Mouse (Mus musculus): ENCODE measurements around the gene Ctnna3. TPM values are rescaled to one million over a fixed set of nuclear protein-coding genes. Genes with fewer than 3 reads are reported as not detected.
"Not testable (repeated sequence)": the region's sequence is repeated elsewhere in the genome, so short reads cannot be mapped to it uniquely, and the experiment has no call there.

The Ctnna3 gene
- polyA plus RNA-seq, 1 experiment, result 3.0 TPM

- no peak for DNase-seq
- Histone ChIP-seq H3K4me3 (replicated peaks; ENCODE audit: insufficient read depth, low read depth, low read length) (no peak overlapping the region), H3K27me3 (ENCODE audit: control insufficient read depth, insufficient read depth, low read length) (no peaks in the 10 kb centered on the region), H3K4me1 (ENCODE audit: control insufficient read depth, insufficient read depth, low read length) (no peaks in the 10 kb centered on the region), H3K27ac (ENCODE audit: insufficient read depth, low read length) (no peak overlapping the region)
- WGBS, result 91% methylated on average over 3 of the region's 3 CpGs
- no peak for TF ChIP-seq CTCF (IDR thresholded peaks at IDR 0.05; ENCODE audit: borderline replicate concordance, insufficient read depth, low read depth, low read length)
- TF ChIP-seq POLR2A (IDR thresholded peaks at IDR 0.05; ENCODE audit: borderline replicate concordance, insufficient read depth, low read length), result no peak
These were observed 758.1 kb downstream of the Ctnna3 start for GRCm38 (mm10) chr10:64188046-64188445.

GRCm38 (mm10) chr10:64197584-64197983 lies 767.7 kb downstream of the Ctnna3 start:
- Histone ChIP-seq H3K4me1 (ENCODE audit: control insufficient read depth, insufficient read depth, low read length) (no peaks in the 10 kb centered on the region), H3K4me3 (replicated peaks; ENCODE audit: insufficient read depth, low read depth, low read length) (no peak overlapping the region), H3K27ac (ENCODE audit: insufficient read depth, low read length) (no peak overlapping the region), H3K27me3 (ENCODE audit: control insufficient read depth, insufficient read depth, low read length) (no peaks in the 10 kb centered on the region)
- WGBS, result 88% methylated on average over 1 of the region's 1 CpGs
- DNase-seq, result no peak
- TF ChIP-seq POLR2A (IDR thresholded peaks at IDR 0.05; ENCODE audit: borderline replicate concordance, insufficient read depth, low read length) (no peak), CTCF (IDR thresholded peaks at IDR 0.05; ENCODE audit: borderline replicate concordance, insufficient read depth, low read depth, low read length) (no peak)

DNA sequence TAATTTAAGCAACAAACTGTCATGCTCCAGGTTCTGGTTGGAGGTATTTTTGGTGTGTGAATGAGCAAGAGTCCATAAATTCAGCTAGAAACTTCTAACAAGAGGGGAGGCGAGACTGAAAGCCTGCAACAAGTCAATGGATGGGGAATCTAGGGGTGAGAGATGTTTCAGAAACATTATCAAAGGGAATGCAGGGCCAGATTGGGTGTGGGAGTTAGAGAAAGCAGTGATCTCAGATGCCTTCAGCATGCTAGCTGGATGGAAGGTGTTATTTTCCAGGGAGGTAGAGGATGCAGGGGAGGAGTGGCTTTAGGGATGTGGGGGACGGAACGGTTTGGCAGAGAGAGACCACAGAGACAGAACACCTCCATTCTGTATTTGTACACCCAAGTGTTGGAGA lies 785.7 kb downstream of the Ctnna3 start:
- DNase-seq, result no peak
- Histone ChIP-seq H3K4me1 (ENCODE audit: control insufficient read depth, insufficient read depth, low read length) (no peaks in the 10 kb centered on the region), H3K27me3 (ENCODE audit: control insufficient read depth, insufficient read depth, low read length) (no peaks in the 10 kb centered on the region), H3K4me3 (replicated peaks; ENCODE audit: insufficient read depth, low read depth, low read length) (no peak overlapping the region), H3K27ac (ENCODE audit: insufficient read depth, low read length) (no peak overlapping the region)
- TF ChIP-seq CTCF (IDR thresholded peaks at IDR 0.05; ENCODE audit: borderline replicate concordance, insufficient read depth, low read depth, low read length), result no peak
- TF ChIP-seq POLR2A (IDR thresholded peaks at IDR 0.05; ENCODE audit: borderline replicate concordance, insufficient read depth, low read length), result no peak
- 88% methylated on average over 3 of the region's 3 CpGs for WGBS

GRCm38 (mm10) chr10:64223023-64223422 lies 793.1 kb downstream of the Ctnna3 start:
- Histone ChIP-seq H3K4me3 (replicated peaks; ENCODE audit: insufficient read depth, low read depth, low read length) (no peak overlapping the region), H3K4me1 (ENCODE audit: control insufficient read depth, insufficient read depth, low read length) (no peaks in the 10 kb centered on the region), H3K27me3 (ENCODE audit: control insufficient read depth, insufficient read depth, low read length) (no peaks in the 10 kb centered on the region), H3K27ac (ENCODE audit: insufficient read depth, low read length) (no peak overlapping the region)
- no peak for DNase-seq
- WGBS, result 66% methylated on average over 3 of the region's 3 CpGs
- TF ChIP-seq POLR2A (IDR thresholded peaks at IDR 0.05; ENCODE audit: borderline replicate concordance, insufficient read depth, low read length) (no peak), CTCF (IDR thresholded peaks at IDR 0.05; ENCODE audit: borderline replicate concordance, insufficient read depth, low read depth, low read length) (no peak)

GRCm38 (mm10) chr10:64224007-64224406 lies 794.1 kb downstream of the Ctnna3 start:
- no peaks in the 10 kb centered on the region for H3K27me3 ChIP-seq (ENCODE audit: control insufficient read depth, insufficient read depth, low read length)
- DNase-seq, result no peak
- WGBS, result 97% methylated on average over 9 of the region's 9 CpGs
- H3K27ac ChIP-seq (ENCODE audit: insufficient read depth, low read length), result no peak overlapping the region
- H3K4me3 ChIP-seq (replicated peaks; ENCODE audit: insufficient read depth, low read depth, low read length), result no peak overlapping the region
- H3K4me1 ChIP-seq (ENCODE audit: control insufficient read depth, insufficient read depth, low read length), result no peaks in the 10 kb centered on the region
- TF ChIP-seq CTCF (IDR thresholded peaks at IDR 0.05; ENCODE audit: borderline replicate concordance, insufficient read depth, low read depth, low read length), result no peak
- no peak for TF ChIP-seq POLR2A (IDR thresholded peaks at IDR 0.05; ENCODE audit: borderline replicate concordance, insufficient read depth, low read length)

GRCm38 (mm10) chr10:64224424-64224823 lies 794.5 kb downstream of the Ctnna3 start:
- no peak for DNase-seq
- H3K27ac ChIP-seq (ENCODE audit: insufficient read depth, low read length), result no peak overlapping the region
- no peak overlapping the region for H3K4me3 ChIP-seq (replicated peaks; ENCODE audit: insufficient read depth, low read depth, low read length)
- no peaks in the 10 kb centered on the region for H3K4me1 ChIP-seq (ENCODE audit: control insufficient read depth, insufficient read depth, low read length)
- WGBS, result 98% methylated on average over 6 of the region's 6 CpGs
- H3K27me3 ChIP-seq (ENCODE audit: control insufficient read depth, insufficient read depth, low read length), result no peaks in the 10 kb centered on the region
- no peak for TF ChIP-seq POLR2A (IDR thresholded peaks at IDR 0.05; ENCODE audit: borderline replicate concordance, insufficient read depth, low read length)
- TF ChIP-seq CTCF (IDR thresholded peaks at IDR 0.05; ENCODE audit: borderline replicate concordance, insufficient read depth, low read depth, low read length), result no peak

GRCm38 (mm10) chr10:64225826-64226225 lies 795.9 kb downstream of the Ctnna3 start:
- DNase-seq, result not testable (repeated sequence)

DNA sequence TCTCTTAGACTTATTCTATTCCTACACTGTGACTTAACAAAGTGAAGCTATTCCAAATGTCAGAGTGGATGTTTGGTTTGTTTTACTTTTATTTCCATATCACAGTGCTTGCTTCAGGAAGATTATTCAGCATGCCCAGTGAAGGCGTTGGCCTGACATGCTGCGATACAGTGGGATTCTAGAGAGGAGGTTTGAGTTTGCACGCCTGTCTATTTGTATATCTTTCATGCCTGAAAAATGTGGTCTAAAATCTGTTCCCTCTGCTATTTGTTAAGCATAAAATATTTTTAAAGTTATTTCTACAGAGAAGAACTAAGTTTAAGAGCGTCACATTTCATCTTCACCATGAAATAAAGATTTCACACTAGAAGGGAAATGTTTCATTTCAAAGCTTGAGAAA lies 813.5 kb downstream of the Ctnna3 start:
- Histone ChIP-seq H3K27me3 (ENCODE audit: control insufficient read depth, insufficient read depth, low read length) (no peaks in the 10 kb centered on the region), H3K4me1 (ENCODE audit: control insufficient read depth, insufficient read depth, low read length) (no peaks in the 10 kb centered on the region), H3K27ac (ENCODE audit: insufficient read depth, low read length) (no peak overlapping the region), H3K4me3 (replicated peaks; ENCODE audit: insufficient read depth, low read depth, low read length) (no peak overlapping the region)
- TF ChIP-seq CTCF (IDR thresholded peaks at IDR 0.05; ENCODE audit: borderline replicate concordance, insufficient read depth, low read depth, low read length), result no peak
- 89% methylated on average over 4 of the region's 4 CpGs for WGBS
- no peak for DNase-seq

More at GRCm38 (mm10) chr10:64225826-64226225, 795.9 kb downstream of the Ctnna3 start:
- not testable (repeated sequence) for H3K4me3 ChIP-seq (replicated peaks; ENCODE audit: insufficient read depth, low read depth, low read length); H3K27ac ChIP-seq (ENCODE audit: insufficient read depth, low read length); H3K27me3 ChIP-seq (ENCODE audit: control insufficient read depth, insufficient read depth, low read length); H3K4me1 ChIP-seq (ENCODE audit: control insufficient read depth, insufficient read depth, low read length)

DNA sequence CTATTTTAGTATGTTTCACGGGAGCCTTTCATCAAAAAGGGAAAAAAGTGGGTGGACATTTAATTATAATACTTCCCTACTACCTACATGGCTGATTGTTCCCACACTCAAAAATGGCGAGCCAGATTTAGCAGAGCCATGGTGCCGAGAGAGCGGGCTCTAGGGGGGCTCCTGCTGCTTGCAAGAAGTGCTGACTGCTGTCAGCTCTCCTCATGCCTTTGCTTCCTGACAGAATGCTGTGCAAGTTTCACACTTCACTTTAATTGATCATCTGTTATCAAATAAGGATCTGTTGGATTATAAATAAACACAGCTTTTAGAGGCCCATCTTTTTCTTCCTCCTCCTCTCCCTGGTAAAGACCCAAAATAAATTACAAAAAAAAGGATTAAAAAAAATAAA lies 838.3 kb downstream of the Ctnna3 start:
- DNase-seq, result no peak
- 61% methylated on average over 4 of the region's 4 CpGs for WGBS
- no peaks in the 10 kb centered on the region for H3K4me1 ChIP-seq (ENCODE audit: control insufficient read depth, insufficient read depth, low read length)

More for the DNA sequence above, 838.3 kb downstream of the Ctnna3 start:
- Histone ChIP-seq H3K4me3 (replicated peaks; ENCODE audit: insufficient read depth, low read depth, low read length) (no peak overlapping the region), H3K27me3 (ENCODE audit: control insufficient read depth, insufficient read depth, low read length) (no peaks in the 10 kb centered on the region), H3K27ac (ENCODE audit: insufficient read depth, low read length) (no peak overlapping the region)
- TF ChIP-seq POLR2A (IDR thresholded peaks at IDR 0.05; ENCODE audit: borderline replicate concordance, insufficient read depth, low read length) (no peak), CTCF (IDR thresholded peaks at IDR 0.05; ENCODE audit: borderline replicate concordance, insufficient read depth, low read depth, low read length) (no peak)
